Mouse (Mus musculus) common myeloid progenitor, adult 5-6 weeks (primary cell): ENCODE measurements around the gene Olfr1242. TPM values are rescaled to one million over a fixed set of nuclear protein-coding genes. Genes with fewer than 3 reads are reported as not detected.

Experiments used
- ATAC-seq: replicated peaks from 2 replicates; pipeline ENCODE4 v1.8.0; 2016; ENCODE audit warnings: low read depth, mild to moderate bottlenecking, moderate TSS enrichment, inconsistent platforms; ENCODE audit not compliant: poor library complexity, severe bottlenecking
- total RNA-seq: library from RNA; stranded (forward); fragments of 200-1000, 187-1606 nt; gene quantifications from 2 replicates; pipeline ENCODE4 v1.2.3, GENCODE M21; 2017

Gene Olfr1242
- total RNA-seq, result not detected in 2 replicates

DNA sequence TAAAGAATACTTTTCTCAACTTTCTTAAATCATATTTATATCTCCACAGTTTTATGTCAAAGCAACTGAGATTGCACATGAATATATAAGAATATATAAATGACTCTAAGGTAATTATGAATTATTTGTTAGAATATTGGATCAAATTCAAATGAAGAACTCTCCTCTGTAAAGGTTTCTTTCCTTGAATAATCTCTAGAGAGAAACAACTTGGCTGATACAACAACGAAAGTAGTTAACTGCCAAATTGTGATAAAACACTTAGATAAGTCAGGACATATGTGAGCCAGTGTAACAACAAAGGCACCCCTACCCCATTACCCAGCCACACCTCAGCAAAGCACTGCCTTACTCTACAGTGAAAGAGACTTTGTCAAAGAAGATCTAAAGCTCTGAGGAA, at the start of gene Olfr1242:
TSS of gene Olfr1242 (minus strand) at position 101 of the 400 bp plus-strand sequence.
- ATAC-seq, result no peak

DNA sequence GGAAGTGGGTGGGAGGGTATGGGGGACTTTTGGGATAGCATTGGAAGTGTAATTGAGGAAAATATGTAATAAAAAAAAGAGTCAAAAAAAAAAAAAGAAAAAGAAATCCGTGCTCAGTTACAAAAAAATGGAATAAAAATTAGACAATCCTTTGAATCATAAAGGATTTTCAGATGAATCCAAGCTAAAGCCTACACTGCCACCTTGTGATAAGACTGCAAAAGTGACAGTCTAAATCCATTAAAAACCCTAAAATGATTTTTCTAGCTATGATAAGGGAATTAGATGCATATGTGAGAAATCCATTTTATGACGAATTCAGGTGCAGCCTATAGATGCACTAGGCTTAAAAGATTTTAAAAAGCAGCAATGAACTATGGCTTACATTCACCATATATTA, 46.4 kb upstream of the Olfr1242 start:
- no peak for ATAC-seq

GRCm38 (mm10) chr2:89539923-89540322, 41.8 kb upstream of the Olfr1242 start:
- ATAC-seq, result no peak

DNA sequence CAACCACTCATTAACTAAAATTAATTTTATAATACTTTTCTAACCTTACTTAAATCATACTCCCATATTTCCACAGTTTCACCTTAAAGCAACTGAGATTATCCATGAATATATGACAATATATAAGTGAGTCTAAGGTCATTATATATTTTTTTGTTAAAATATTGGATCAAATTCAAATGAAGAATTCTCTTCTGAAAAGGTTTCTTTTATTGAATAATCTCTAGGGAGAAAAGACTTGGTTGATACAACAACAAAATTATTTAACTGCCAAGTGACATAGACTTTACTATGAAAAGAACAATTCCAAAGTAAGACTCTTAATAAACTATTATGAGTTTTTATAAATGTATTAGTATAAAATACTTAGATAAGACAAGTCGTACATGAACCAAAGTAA, 33.3 kb upstream of the Olfr1242 start, which contains the start of gene Olfr1243:
TSS of gene Olfr1243 (minus strand) at position 101 of the 400 bp plus-strand sequence.
- no peak for ATAC-seq

DNA sequence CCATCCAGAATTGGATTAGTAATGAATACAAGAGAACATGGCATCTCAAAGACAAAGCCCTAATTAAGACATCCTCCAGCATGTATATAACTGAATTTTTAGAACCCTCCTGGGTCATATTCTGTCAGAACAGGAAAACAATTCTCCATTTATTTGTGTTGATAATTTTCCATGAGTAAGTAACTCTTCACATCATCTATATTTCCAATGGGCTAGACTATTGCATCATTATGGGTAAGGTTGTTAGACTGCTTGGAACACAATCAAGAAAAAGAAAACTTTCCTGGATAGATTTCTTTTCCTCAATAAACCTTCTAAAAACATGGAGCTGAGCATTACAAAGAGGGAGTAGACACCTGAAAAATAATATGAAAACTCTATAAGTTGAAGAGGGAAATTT, 11.1 kb downstream of the Olfr1242 start, which contains the start of gene Olfr1241:
TSS of gene Olfr1241 (minus strand) at position 101 of the 400 bp plus-strand sequence.
- no peak for ATAC-seq

DNA sequence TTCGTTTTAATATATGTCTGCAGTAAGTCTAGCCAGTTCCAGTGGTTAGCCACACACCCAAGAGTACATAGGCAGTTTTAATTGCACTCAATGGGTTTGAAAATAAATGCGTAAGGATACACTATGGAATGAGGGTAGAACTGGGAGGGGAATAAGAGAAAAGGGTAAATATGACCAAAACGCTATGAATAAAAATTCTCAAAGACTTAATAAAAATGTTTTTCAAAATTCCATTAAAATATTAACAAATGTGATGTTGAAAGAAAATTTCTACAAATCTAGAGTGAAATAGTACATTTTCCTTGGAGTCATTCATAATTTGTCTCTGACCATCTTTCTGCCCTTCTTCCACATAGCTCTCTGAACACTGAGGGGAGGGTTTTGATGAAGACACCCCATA, 55.2 kb downstream of the Olfr1242 start, which contains the start of gene Olfr1240:
TSS of gene Olfr1240 (minus strand) at position 101 of the 400 bp plus-strand sequence.
- no peak for ATAC-seq

Other genes with a start within 250 kb of the Olfr1242 start
- not detected in 2 replicates for gene Olfr1228, start 244.3 kb downstream of the Olfr1242 start, total RNA-seq
- not detected in 2 replicates for gene Olfr1229, start 210.3 kb downstream of the Olfr1242 start, total RNA-seq
- gene Olfr1230, start 201.1 kb downstream of the Olfr1242 start, total RNA-seq, result not detected in 2 replicates
- not detected in 2 replicates for gene Olfr1231, start 191.3 kb downstream of the Olfr1242 start, total RNA-seq
- gene Olfr1232, start 168.7 kb downstream of the Olfr1242 start, total RNA-seq, result not detected in 2 replicates
- gene Olfr1233, start 155.9 kb downstream of the Olfr1242 start, total RNA-seq, result not detected in 2 replicates
- not detected in 2 replicates for gene Olfr1234, start 133.5 kb downstream of the Olfr1242 start, total RNA-seq
- gene Olfr1238, start 88.7 kb downstream of the Olfr1242 start, total RNA-seq, result not detected in 2 replicates
- gene Olfr1239, start 77.9 kb downstream of the Olfr1242 start, total RNA-seq, result not detected in 2 replicates
- gene Olfr1240, start 55.3 kb downstream of the Olfr1242 start, total RNA-seq, result not detected in 2 replicates
- gene Olfr1241, start 11.2 kb downstream of the Olfr1242 start, total RNA-seq, result not detected in 2 replicates
- gene Olfr1243, start 33.2 kb upstream of the Olfr1242 start, total RNA-seq, result not detected in 2 replicates
- not detected in 2 replicates for gene Olfr1245, start 80.1 kb upstream of the Olfr1242 start, total RNA-seq
- not detected in 2 replicates for gene Olfr1246, start 94.8 kb upstream of the Olfr1242 start, total RNA-seq
- gene Olfr1247, start 115.8 kb upstream of the Olfr1242 start, total RNA-seq, result not detected in 2 replicates
- not detected in 2 replicates for gene Olfr1248, start 119.9 kb upstream of the Olfr1242 start, total RNA-seq
- gene Olfr1249, start 136.6 kb upstream of the Olfr1242 start, total RNA-seq, result not detected in 2 replicates
- gene Olfr1250, start 163.1 kb upstream of the Olfr1242 start, total RNA-seq, result not detected in 2 replicates
- not detected in 2 replicates for gene Olfr1251, start 173.6 kb upstream of the Olfr1242 start, total RNA-seq
- not detected in 2 replicates for gene Olfr1252, start 226.7 kb upstream of the Olfr1242 start, total RNA-seq